Mouse (Mus musculus) heart, embryonic 11.5 days (tissue): ENCODE results near the gene Cracr2a. TPM values are rescaled to one million over a fixed set of nuclear protein-coding genes. Genes with fewer than 3 reads are reported as not detected.

Experiments
- ATAC-seq: fragments of 200-750 bp; cut with Nextera tagmentation; replicated peaks from 2 replicates; pipeline ENCODE4 v1.8.0; 2017; ENCODE audit warnings: moderate library complexity; ENCODE audit not compliant: insufficient number of reproducible peaks, low FRiP score, low TSS enrichment
- H3K27ac ChIP-seq: fragments of 300-500 bp; sonication (generic); 2 replicates; pipeline ENCODE4 v1.5.1; 2014; ENCODE audit warnings: mild to moderate bottlenecking, low read depth, low read length
- H3K27me3 ChIP-seq: fragments of 300-500 bp; sonication (generic); 2 replicates; pipeline ENCODE4 v1.6.1; 2014; ENCODE audit warnings: mild to moderate bottlenecking, low read length, mixed read lengths; ENCODE audit not compliant: control insufficient read depth, insufficient read depth
- H3K36me3 ChIP-seq: fragments of 300-500 bp; sonication (generic); 2 replicates; pipeline ENCODE4 v1.6.1; 2014; ENCODE audit warnings: mild to moderate bottlenecking, low read length, moderate library complexity, mixed read lengths; ENCODE audit not compliant: control insufficient read depth, insufficient read depth
- H3K4me1 ChIP-seq: fragments of 300-500 bp; sonication (generic); 2 replicates; pipeline ENCODE4 v1.6.1; 2014; ENCODE audit warnings: low read length; ENCODE audit not compliant: control insufficient read depth, insufficient read depth
- H3K4me2 ChIP-seq: fragments of 300-500 bp; sonication (generic); 2 replicates; pipeline ENCODE4 v1.6.1; 2014; ENCODE audit warnings: mild to moderate bottlenecking, moderate library complexity
- H3K4me3 ChIP-seq: fragments of 300-500 bp; sonication (generic); 2 replicates; pipeline ENCODE4 v1.5.1; 2014; ENCODE audit warnings: low read depth, low read length
- H3K9ac ChIP-seq: fragments of 300-500 bp; sonication (generic); 2 replicates; pipeline ENCODE4 v1.6.1; 2014; ENCODE audit warnings: mild to moderate bottlenecking, low read depth, low read length, moderate library complexity
- H3K9me3 ChIP-seq: fragments of 300-500 bp; sonication (generic); replicated peaks from 2 replicates; pipeline ENCODE4 v1.6.1; 2016; ENCODE audit warnings: low read length; ENCODE audit not compliant: control insufficient read depth
- WGBS: fragments of 180-500 bp; shearing (Covaris S2); extraction: QIAGEN DNeasy Blood & Tissue Kit; methylation state at CpG from one replicate; pipeline ENCODE4 v1.1.7; 2014; ENCODE audit not compliant: insufficient replicate concordance; 5-methylcytosine and 5-hydroxymethylcytosine counted together
- polyA plus RNA-seq: library from polyadenylated mRNA; unstranded; fragments of >200 nt; fragmentation: Nextera tagmentation; extraction: Ambion mirVana; gene quantifications from 2 replicates; pipeline ENCODE4 v1.2.1, GENCODE M21; 2014

The Cracr2a gene
- polyA plus RNA-seq, 1 experiment from 2014 or later: 0.93 TPM

DNA sequence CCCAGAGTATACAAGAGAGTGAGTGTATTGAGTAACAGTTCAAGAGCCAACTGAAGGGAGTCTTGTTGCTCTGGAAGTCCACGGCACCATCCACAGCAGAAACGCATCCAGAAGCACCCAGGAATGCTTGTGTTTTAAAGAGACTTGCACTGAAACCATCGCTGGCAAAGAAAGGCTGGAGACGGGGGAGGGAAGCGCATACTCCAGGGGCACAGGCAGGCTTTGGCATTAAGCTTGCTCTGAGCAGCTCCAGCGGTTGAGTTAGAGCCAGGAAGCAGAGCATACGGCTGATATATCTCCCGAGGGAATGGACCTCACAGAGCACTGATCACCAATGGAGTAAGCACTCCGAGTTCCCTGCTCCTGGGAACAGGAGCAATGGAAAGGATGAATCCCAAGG is 117.2 kb downstream of the Cracr2a start:
- Histone ChIP-seq H3K4me2 (no peak overlapping the region), H3K4me3 (no peak overlapping the region), H3K4me1 (peaks cover 2% of the 10 kb centered on the region), H3K27me3 (no peaks in the 10 kb centered on the region), H3K9ac (no peak overlapping the region), H3K36me3 (no peaks in the 10 kb centered on the region), H3K27ac (no peak overlapping the region), H3K9me3 (no peaks in the 10 kb centered on the region)
- no peak for ATAC-seq
- WGBS: 68% methylated on average over 9 of the region's 9 CpGs

GRCm38 (mm10) chr6:127678998-127679397 is 117.9 kb downstream of the Cracr2a start:
- H3K36me3 ChIP-seq: no peaks in the 10 kb centered on the region
- no peaks in the 10 kb centered on the region for H3K27me3 ChIP-seq
- no peak overlapping the region for H3K9ac ChIP-seq
- H3K4me3 ChIP-seq: no peak overlapping the region
- H3K27ac ChIP-seq: no peak overlapping the region
- ATAC-seq: no peak
- no peak overlapping the region for H3K4me2 ChIP-seq
- peaks cover 8% of the 10 kb centered on the region for H3K4me1 ChIP-seq
- no peaks in the 10 kb centered on the region for H3K9me3 ChIP-seq
- 84% methylated on average over 3 of the region's 3 CpGs for WGBS

- WGBS: 87% methylated on average over 7 of the region's 7 CpGs
- ATAC-seq: no peak
- H3K27me3 ChIP-seq: no peaks in the 10 kb centered on the region
Observed at GRCm38 (mm10) chr6:127680784-127681183, 119.6 kb downstream of the Cracr2a start.

GRCm38 (mm10) chr6:127683561-127683960 is 122.4 kb downstream of the Cracr2a start:
- H3K4me1 ChIP-seq: peaks cover 10% of the 10 kb centered on the region
- no peak overlapping the region for H3K9ac ChIP-seq
- no peaks in the 10 kb centered on the region for H3K9me3 ChIP-seq
- no peaks in the 10 kb centered on the region for H3K36me3 ChIP-seq
- 26% methylated on average over 8 of the region's 8 CpGs for WGBS
- no peak overlapping the region for H3K27ac ChIP-seq
- ATAC-seq: no peak
- H3K4me3 ChIP-seq: no peak overlapping the region
- H3K27me3 ChIP-seq: no peaks in the 10 kb centered on the region
- H3K4me2 ChIP-seq: no peak overlapping the region

More at GRCm38 (mm10) chr6:127680784-127681183, 119.6 kb downstream of the Cracr2a start:
- H3K9ac ChIP-seq: no peak overlapping the region
- H3K4me1 ChIP-seq: peaks cover 8% of the 10 kb centered on the region
- H3K27ac ChIP-seq: no peak overlapping the region
- no peak overlapping the region for H3K4me2 ChIP-seq
- no peak overlapping the region for H3K4me3 ChIP-seq
- H3K9me3 ChIP-seq: no peaks in the 10 kb centered on the region
- no peaks in the 10 kb centered on the region for H3K36me3 ChIP-seq

- Histone ChIP-seq H3K9me3 (no peaks in the 10 kb centered on the region), H3K4me3 (no peak overlapping the region), H3K36me3 (no peaks in the 10 kb centered on the region), H3K4me1 (peaks cover 10% of the 10 kb centered on the region), H3K27ac (no peak overlapping the region), H3K27me3 (0 out of 2 replicates have a peak, but pooled peaks cover 3% of the 10 kb centered on the region), H3K9ac (no peak overlapping the region), H3K4me2 (no peak overlapping the region)
- no peak for ATAC-seq
- WGBS: 87% methylated on average over 4 of the region's 4 CpGs
Observed at GRCm38 (mm10) chr6:127684981-127685380, 123.8 kb downstream of the Cracr2a start.

DNA sequence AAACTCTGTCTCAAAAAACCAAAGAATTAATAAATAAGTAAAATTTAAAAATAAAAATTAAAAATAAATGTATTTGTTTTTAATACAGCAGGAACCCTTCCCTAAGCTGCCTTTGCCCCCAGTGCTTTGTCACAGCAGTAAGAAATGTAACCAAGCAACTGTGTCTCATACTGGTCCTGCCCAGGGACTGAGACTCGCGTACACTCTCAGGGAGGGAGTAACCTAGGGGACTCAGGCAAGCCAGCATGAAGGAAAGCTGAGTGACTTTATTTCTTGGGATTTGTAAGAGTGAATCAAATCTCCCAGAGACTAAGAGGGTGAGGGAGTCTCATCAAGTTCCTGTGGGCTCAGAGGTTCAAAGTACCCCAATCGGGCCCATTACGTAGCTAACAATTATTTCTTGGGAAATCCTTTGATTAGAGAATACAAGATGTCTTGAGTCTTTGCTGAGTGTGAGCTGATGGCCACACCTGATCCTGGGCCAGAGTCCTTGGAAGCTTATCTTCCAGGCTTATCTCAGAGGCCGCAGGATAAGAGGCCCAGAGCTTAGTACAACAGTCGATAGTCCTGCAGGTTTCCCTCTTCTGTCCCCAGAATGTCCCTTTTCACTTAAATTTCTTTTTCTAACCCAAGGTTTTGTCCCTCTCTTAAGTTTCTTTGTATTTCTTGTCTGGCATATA is 126.2 kb downstream of the Cracr2a start:
- H3K27ac ChIP-seq: no peak overlapping the region
- H3K4me2 ChIP-seq: no peak overlapping the region
- peaks cover 3% of the 10 kb centered on the region; the same call in 1 of the 2 replicates for H3K27me3 ChIP-seq
- no peaks in the 10 kb centered on the region for H3K36me3 ChIP-seq
- H3K4me1 ChIP-seq: peaks cover 10% of the 10 kb centered on the region
- 48% methylated on average over 6 of the region's 6 CpGs for WGBS
- H3K9ac ChIP-seq: no peak overlapping the region
- no peaks in the 10 kb centered on the region for H3K9me3 ChIP-seq
- ATAC-seq: no peak
- no peak overlapping the region for H3K4me3 ChIP-seq

GRCm38 (mm10) chr6:127692298-127692697 is 131.2 kb downstream of the Cracr2a start:
- Histone ChIP-seq H3K4me3 (no peak overlapping the region), H3K36me3 (no peaks in the 10 kb centered on the region), H3K27me3 (peaks cover 3% of the 10 kb centered on the region), H3K4me2 (no peak overlapping the region), H3K27ac (no peak overlapping the region), H3K9ac (no peak overlapping the region), H3K4me1 (peaks cover 2% of the 10 kb centered on the region; the same call in 1 of the 2 replicates), H3K9me3 (no peaks in the 10 kb centered on the region)
- 29% methylated on average over 7 of the region's 7 CpGs for WGBS
- ATAC-seq: no peak

GRCm38 (mm10) chr6:127693681-127694080 is 132.5 kb downstream of the Cracr2a start:
- Histone ChIP-seq H3K4me1 (no peaks in the 10 kb centered on the region), H3K9me3 (no peaks in the 10 kb centered on the region), H3K27me3 (peaks cover 3% of the 10 kb centered on the region), H3K4me2 (no peak overlapping the region), H3K36me3 (no peaks in the 10 kb centered on the region), H3K4me3 (no peak overlapping the region), H3K27ac (no peak overlapping the region), H3K9ac (no peak overlapping the region)
- no peak for ATAC-seq
- WGBS: 84% methylated on average over 7 of the region's 7 CpGs
